Mouse (Mus musculus) kidney, postnatal 0 days (tissue): ENCODE results near the gene Isyna1. TPM values are rescaled to one million over a fixed set of nuclear protein-coding genes. Genes with fewer than 3 reads are reported as not detected.
A peak's percentile ranks its signal among the peaks of the same experiment; 100 is the strongest.

Source experiments
- ATAC-seq: fragments of 200-750 bp; cut with Nextera tagmentation; replicated peaks from 2 replicates; pipeline ENCODE4 v1.8.0; 2017; ENCODE audit warnings: low read depth, moderate number of reproducible peaks, moderate TSS enrichment, moderate library complexity; ENCODE audit not compliant: low FRiP score
- DNase-seq: peaks from one replicate; pipeline ENCODE4 v3.0.0-alpha.2; 2016; ENCODE audit warnings: low spot score
- H3K27ac ChIP-seq: fragments of 300-500 bp; sonication (generic); 2 replicates; pipeline ENCODE4 v1.5.1; 2014; ENCODE audit warnings: mild to moderate bottlenecking
- H3K27me3 ChIP-seq: fragments of 300-500 bp; sonication (generic); 2 replicates; pipeline ENCODE4 v1.6.1; 2014; ENCODE audit warnings: low read length, mixed read lengths; ENCODE audit not compliant: insufficient read depth
- H3K36me3 ChIP-seq: fragments of 300-500 bp; sonication (generic); 2 replicates; pipeline ENCODE4 v1.6.1; 2014; ENCODE audit warnings: low read length, mixed read lengths; ENCODE audit not compliant: insufficient read depth
- H3K4me1 ChIP-seq: fragments of 300-500 bp; sonication (generic); replicated peaks from 2 replicates; pipeline ENCODE4 v1.6.1; 2014; ENCODE audit warnings: antibody characterized with exemption, low read length, mixed read lengths; ENCODE audit not compliant: insufficient read depth
- H3K4me2 ChIP-seq: fragments of 300-500 bp; sonication (generic); 2 replicates; pipeline ENCODE4 v1.6.1; 2014; ENCODE audit warnings: mild to moderate bottlenecking, low read length, moderate library complexity, mixed read lengths
- H3K4me3 ChIP-seq: fragments of 300-500 bp; sonication (generic); replicated peaks from 2 replicates; pipeline ENCODE4 v1.5.1; 2014; ENCODE audit warnings: low read depth, low read length
- H3K9ac ChIP-seq: fragments of 300-500 bp; sonication (generic); 2 replicates; pipeline ENCODE4 v1.6.1; 2014; ENCODE audit warnings: low read depth, low read length
- H3K9me3 ChIP-seq: fragments of 300-500 bp; sonication (generic); replicated peaks from 2 replicates; pipeline ENCODE4 v1.6.1; 2016; ENCODE audit warnings: low read length, inconsistent platforms, mixed read lengths
- CTCF ChIP-seq: IDR thresholded peaks from 2 replicates; pipeline ENCODE4 v1.5.1; 2016; ENCODE audit warnings: antibody characterized with exemption, low read depth, mild to moderate bottlenecking, moderate library complexity
- WGBS: fragments of 180-500 bp; shearing (Covaris S2); extraction: QIAGEN DNeasy Blood & Tissue Kit; methylation state at CpG from one replicate; pipeline ENCODE4 v1.1.7; 2014; 5-methylcytosine and 5-hydroxymethylcytosine counted together
- polyA plus RNA-seq: library from polyadenylated mRNA; unstranded; fragments of >200 nt; fragmentation: Nextera tagmentation; extraction: Ambion mirVana; gene quantifications from 2 replicates; pipeline ENCODE4 v1.2.1, GENCODE M21; 2015

The Isyna1 gene
- polyA plus RNA-seq, 1 experiment from 2014 or later: 166 TPM

DNA sequence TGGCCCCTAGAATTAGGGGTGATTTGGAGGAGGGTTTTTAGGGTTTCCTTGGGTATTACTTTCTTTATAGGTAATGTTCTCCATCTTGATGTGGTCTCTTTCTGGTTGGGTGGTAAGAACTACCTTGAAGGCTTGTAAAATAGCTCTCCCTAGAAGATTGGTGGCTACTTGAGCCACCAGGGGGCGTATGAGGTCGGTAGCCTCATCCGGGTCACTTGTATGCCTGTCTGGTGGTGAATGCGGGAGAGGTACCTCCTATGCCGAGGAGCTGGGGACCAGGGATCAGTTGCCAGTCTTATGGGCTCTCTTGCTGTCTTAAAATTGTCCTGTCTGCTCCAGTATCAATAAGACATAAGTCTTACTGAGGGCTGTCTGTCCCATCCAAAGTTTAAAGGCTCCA is 30.9 kb downstream of the Isyna1 start:
- 7% methylated on average over 5 of the region's 5 CpGs for WGBS
- TF ChIP-seq CTCF: peak; percentile 82

DNA sequence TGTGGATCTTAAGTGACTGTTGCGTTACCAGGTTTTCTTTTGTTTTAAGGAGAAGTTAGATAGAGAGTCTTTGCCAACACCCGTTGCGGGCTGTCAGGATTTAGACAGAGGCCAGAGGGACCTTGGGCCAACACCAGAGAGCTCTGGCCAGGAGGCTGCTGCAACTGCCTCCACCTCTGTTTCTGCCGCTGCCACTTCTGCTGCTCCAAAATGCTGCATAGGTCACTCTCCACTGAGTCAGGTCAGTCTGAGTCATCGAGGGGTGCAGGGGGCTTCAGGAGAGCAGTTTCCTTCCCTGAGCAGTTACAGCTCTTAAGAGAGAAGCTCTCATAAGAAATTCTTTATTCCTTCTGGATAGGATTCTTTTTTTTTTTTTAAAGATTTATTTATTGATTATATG is 32.9 kb downstream of the Isyna1 start:
- H3K9ac ChIP-seq: no peak overlapping the region
- DNase-seq: no peak
- no peak overlapping the region for H3K4me3 ChIP-seq
- TF ChIP-seq CTCF: no peak
- no peaks in the 10 kb centered on the region for H3K27me3 ChIP-seq
- H3K27ac ChIP-seq: no peak overlapping the region
- no peaks in the 10 kb centered on the region for H3K9me3 ChIP-seq
- no peak for ATAC-seq
- H3K4me1 ChIP-seq: peaks cover 18% of the 10 kb centered on the region
- no peak overlapping the region for H3K4me2 ChIP-seq
- H3K36me3 ChIP-seq: no peaks in the 10 kb centered on the region
- 80% methylated on average over 5 of the region's 5 CpGs for WGBS

More for the DNA sequence above, 30.9 kb downstream of the Isyna1 start:
- no peak overlapping the region for H3K4me2 ChIP-seq
- DNase-seq: peak; percentile 83
- H3K4me3 ChIP-seq: no peak overlapping the region
- peaks cover 3% of the 10 kb centered on the region; the same call in 1 of the 2 replicates for H3K4me1 ChIP-seq
- no peaks in the 10 kb centered on the region for H3K27me3 ChIP-seq
- no peak overlapping the region for H3K27ac ChIP-seq
- H3K9ac ChIP-seq: no peak overlapping the region
- no peak for ATAC-seq
- no peaks in the 10 kb centered on the region for H3K9me3 ChIP-seq
- no peaks in the 10 kb centered on the region for H3K36me3 ChIP-seq

DNA sequence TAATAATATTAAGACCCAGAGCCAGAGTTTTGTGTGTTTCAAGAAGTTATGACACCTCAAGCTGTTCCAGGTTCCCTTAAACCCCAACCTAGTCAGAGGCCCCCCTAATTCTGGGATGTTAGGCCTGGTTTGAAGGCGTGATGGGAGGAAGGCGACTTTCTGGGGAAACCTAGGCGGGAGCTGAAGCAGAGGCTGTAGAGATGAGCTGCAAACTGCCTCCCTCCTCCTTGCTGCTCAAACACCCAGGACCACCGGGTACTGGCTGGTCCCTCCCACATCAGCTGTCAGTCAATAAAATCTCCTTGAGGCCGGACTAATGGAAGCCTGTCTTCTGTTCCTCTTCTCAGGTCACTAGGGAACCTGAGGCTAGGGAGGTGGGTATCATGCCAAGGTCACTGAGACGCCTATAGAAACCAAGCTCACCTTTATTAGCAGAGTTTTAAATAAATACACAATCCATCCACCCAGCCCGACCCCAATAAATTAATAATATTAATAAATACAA is 34.9 kb downstream of the Isyna1 start:
- H3K9ac ChIP-seq: peak overlapping the region; percentile 46; the same call in 1 of the 2 replicates
- H3K4me1 ChIP-seq: peaks cover 21% of the 10 kb centered on the region
- peak overlapping the region; percentile 68 for H3K4me2 ChIP-seq
- H3K27me3 ChIP-seq: no peaks in the 10 kb centered on the region
- peak overlapping the region; percentile 37; the same call in 1 of the 2 replicates for H3K4me3 ChIP-seq
- ATAC-seq: no peak
- H3K9me3 ChIP-seq: no peaks in the 10 kb centered on the region
- TF ChIP-seq CTCF: no peak
- no peak for DNase-seq
- WGBS: 59% methylated on average over 7 of the region's 7 CpGs
- no peaks in the 10 kb centered on the region for H3K36me3 ChIP-seq
- no peak overlapping the region for H3K27ac ChIP-seq

DNA sequence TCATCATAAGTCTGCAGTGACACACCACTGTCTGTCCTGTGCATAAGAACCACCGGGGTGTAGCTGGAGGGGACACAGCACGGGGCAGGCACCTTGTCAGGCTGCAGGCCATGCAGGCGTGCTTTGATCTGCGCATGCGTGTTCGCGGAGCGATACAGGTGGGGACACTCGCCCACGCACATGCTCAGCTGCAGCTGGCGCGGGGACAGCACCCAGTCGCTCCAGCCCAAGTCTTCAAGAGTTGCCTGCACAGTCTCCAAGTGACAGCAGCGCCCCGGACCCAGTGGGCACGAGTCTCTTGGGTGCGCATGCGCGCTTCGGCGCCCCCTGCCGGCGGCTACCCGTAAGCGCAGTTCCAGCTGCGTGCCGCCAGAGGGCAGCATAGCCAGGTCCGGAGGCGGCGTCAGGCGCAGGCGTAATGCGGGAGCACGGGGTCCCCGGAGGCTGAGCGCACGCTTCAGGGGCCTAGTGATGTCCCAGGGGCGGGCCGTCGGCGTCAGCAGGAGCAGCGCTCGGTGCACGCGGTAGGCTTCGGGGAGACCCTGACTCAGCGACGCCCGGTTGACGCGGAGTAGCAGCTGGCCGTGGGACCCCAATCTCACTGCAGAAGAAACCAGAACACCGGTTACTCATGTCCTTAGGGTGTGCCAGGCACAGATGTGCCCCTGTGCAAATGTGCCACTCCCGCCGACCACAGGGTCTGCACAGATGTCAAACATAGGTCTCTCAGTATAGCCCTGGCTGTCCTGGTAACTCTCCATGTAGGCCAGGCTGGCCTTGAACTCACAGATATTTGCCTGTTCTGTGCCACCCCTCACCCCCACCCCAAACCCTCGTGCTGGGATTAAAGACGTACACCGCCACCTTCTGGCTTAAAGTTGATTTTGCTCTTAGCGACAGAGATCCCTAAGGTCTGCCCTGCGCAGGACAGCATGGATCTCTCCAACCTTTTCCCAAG is 35.7 kb downstream of the Isyna1 start:
- DNase-seq (peak; percentile 91), ATAC-seq (peak; percentile 80)
- H3K36me3 ChIP-seq: no peaks in the 10 kb centered on the region
- H3K9me3 ChIP-seq: no peaks in the 10 kb centered on the region
- TF ChIP-seq CTCF: peak; percentile 100
- no peaks in the 10 kb centered on the region for H3K27me3 ChIP-seq
- peak overlapping the region; percentile 68 for H3K4me2 ChIP-seq
- peak overlapping the region; percentile 46; the same call in 1 of the 2 replicates for H3K9ac ChIP-seq
- H3K4me3 ChIP-seq: peak overlapping the region; percentile 37
- 1% methylated on average over 60 of the region's 60 CpGs for WGBS
- peaks cover 28% of the 10 kb centered on the region for H3K4me1 ChIP-seq
- peak overlapping the region; percentile 71 for H3K27ac ChIP-seq

DNA sequence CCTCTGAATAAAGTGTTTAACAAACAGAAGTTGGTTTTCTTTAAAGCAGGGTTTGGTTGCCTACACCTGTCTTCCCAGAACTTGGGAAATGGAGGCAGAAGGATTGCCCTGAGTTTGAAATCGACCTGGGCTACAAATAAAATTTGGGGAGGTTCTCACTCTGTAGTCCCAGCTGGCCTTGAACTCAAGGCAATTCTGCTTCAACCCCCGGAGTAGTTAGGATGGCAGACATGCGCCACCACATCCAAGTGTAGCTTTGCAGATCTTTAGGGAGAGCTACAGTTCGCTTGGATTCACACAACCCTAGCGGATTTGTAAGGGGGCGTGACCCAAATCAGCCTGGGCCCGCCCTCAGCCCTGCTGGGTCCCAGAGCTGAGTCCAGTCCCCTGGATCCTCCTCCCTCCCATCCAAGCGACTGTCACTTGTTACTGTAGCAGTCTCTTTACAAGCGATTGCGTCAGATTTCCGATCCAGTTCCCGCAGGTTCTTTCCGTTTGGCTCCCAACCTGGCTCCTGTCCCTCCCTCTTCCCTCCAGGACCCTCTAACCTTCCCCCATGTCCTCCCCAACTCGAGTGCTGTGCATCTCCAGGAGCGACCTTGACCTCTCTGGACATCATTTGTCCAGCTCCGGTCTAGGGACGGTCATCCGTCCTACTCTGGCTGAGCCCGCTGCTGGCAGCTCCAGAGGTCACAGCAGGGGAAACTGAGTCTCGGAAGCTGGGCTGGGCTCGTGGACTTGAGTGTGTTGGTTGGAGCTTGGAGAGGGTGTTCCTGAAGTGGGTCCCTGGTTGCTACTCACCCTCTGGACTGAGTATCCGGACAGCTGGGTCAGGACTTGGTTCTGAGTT is 36.6 kb downstream of the Isyna1 start:
- peaks cover 28% of the 10 kb centered on the region for H3K4me1 ChIP-seq
- H3K9me3 ChIP-seq: no peaks in the 10 kb centered on the region
- no peaks in the 10 kb centered on the region for H3K27me3 ChIP-seq
- peak overlapping the region; percentile 68 for H3K4me2 ChIP-seq
- no peak for TF ChIP-seq CTCF
- DNase-seq (peak; percentile 87), ATAC-seq (peak; percentile 47)
- peak overlapping the region; percentile 54 for H3K27ac ChIP-seq
- H3K4me3 ChIP-seq: peak overlapping the region; percentile 14; the same call in 1 of the 2 replicates
- 14% methylated on average over 22 of the region's 22 CpGs for WGBS
- H3K9ac ChIP-seq: no peak overlapping the region
- no peaks in the 10 kb centered on the region for H3K36me3 ChIP-seq

DNA sequence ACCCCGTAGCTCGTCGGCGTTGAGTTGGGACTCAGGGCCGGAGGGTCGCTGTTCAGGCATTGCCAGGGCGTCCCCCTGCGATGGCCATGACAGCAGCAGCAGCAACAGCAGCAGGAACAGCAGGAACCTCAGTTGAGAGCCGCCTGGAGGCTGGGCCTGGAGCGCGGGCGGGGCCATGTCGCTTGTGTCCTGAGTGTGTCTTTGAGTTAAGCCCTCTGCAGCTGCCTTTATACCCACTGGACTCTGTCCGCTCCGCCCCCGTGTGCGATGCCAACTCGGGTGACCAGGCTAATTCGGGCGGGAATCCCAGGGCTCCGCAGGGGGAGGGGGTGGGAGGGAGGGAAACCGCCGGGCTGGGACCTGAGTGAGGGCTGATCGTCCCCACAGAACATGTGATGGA is 37.3 kb downstream of the Isyna1 start:
- WGBS: 24% methylated on average over 24 of the region's 24 CpGs
- H3K9ac ChIP-seq: no peak overlapping the region
- no peaks in the 10 kb centered on the region for H3K27me3 ChIP-seq
- DNase-seq (peak; percentile 39), ATAC-seq (no peak; the same call in 1 of the 2 replicates)
- no peaks in the 10 kb centered on the region for H3K9me3 ChIP-seq
- peak overlapping the region; percentile 68 for H3K4me2 ChIP-seq
- H3K36me3 ChIP-seq: no peaks in the 10 kb centered on the region
- TF ChIP-seq CTCF: no peak
- 0 out of 2 replicates have a peak overlapping the region, but pooled peaks have one; percentile 54 for H3K27ac ChIP-seq
- peaks cover 28% of the 10 kb centered on the region for H3K4me1 ChIP-seq
- 0 out of 2 replicates have a peak overlapping the region, but pooled peaks have one; percentile 14 for H3K4me3 ChIP-seq
